Mouse (Mus musculus) myocyte (in vitro differentiated cells): Measurements from ENCODE around the gene Fgd3.

ENCODE experiments used
- E2F4 ChIP-seq: IDR thresholded peaks from one replicate; pipeline ENCODE4 v1.6.1; 2011; ENCODE audit warnings: mild to moderate bottlenecking, control low read depth, moderate library complexity; ENCODE audit not compliant: insufficient read depth
- MAX ChIP-seq: IDR thresholded peaks from one replicate; pipeline ENCODE4 v1.6.1; 2011; ENCODE audit warnings: low read depth, mild to moderate bottlenecking, control low read depth
- MYOD1 ChIP-seq, 3 experiments: IDR thresholded peaks; one replicate each; pipeline ENCODE4 v1.6.1; 2011; ENCODE audit warnings: control low read depth in 2 of 3, low read depth in 2 of 3, mild to moderate bottlenecking in 2 of 3, moderate library complexity in 1 of 3; ENCODE audit not compliant: insufficient read length in 2 of 3, control insufficient read depth in 1 of 3
- POLR2A ChIP-seq: IDR thresholded peaks from one replicate; pipeline ENCODE4 v1.6.1; 2011; ENCODE audit warnings: low read depth, mild to moderate bottlenecking, control low read depth, moderate library complexity; ENCODE audit not compliant: insufficient read length
- POLR2AphosphoS2 ChIP-seq: IDR thresholded peaks from one replicate; pipeline ENCODE4 v1.6.1; 2011; ENCODE audit warnings: low read depth, control low read depth; ENCODE audit not compliant: insufficient read length
- TCF12 ChIP-seq: IDR thresholded peaks from one replicate; pipeline ENCODE4 v1.6.1; 2011; ENCODE audit warnings: mild to moderate bottlenecking, control low read depth; ENCODE audit not compliant: poor library complexity, insufficient read depth, severe bottlenecking
- USF1 ChIP-seq: IDR thresholded peaks from one replicate; pipeline ENCODE4 v1.6.1; 2011; ENCODE audit warnings: low read depth, mild to moderate bottlenecking, control low read depth, moderate library complexity

DNA sequence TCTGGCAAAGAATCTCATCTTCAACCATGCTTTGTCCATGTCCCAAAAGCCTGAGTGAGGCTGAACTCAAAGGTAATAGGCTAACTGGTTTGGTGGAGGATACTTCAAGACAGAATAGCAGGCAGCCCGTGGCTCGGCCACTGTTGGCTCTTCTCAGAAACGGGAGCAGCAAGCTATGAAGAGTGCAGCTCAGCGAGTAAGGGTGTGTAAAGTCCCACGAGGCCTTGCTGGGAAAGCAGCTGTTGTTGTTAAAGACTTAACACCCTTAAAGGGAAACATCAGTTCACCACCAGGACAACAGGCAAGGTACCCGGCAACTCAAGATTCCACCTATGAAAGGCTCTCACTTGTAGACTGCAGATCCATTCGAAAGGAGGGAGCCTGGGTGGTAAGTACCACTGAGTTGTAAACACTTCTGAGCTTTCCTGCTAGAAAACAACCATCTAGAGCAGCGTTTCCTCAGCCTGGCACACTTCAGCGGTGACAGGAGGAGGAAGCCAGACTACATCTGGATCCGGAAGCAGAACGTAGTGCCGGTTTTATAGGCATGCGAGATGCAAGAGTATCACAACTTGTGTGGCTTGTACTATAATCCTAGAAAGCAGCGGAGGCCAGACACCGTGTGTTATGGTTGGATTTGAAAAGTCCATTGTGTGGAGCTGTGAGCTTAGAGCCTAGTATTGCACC is 59.9 kb downstream of the Fgd3 start:
- TF ChIP-seq MAX (no peak), POLR2A (no peak), USF1 (no peak), POLR2AphosphoS2 (no peak), E2F4 (no peak), TCF12 (no peak), MYOD1 (IDR thresholded peaks at IDR 0.05; ENCODE audit: control insufficient read depth in 1 of 3, insufficient read length in 2 of 3, low read depth in 2 of 3) (peak in 1 of 3 experiments; percentile 24)
